Mouse (Mus musculus): ENCODE measurements around the gene Epdr1.
"Not testable (repeated sequence)": the region's sequence is repeated elsewhere in the genome, so short reads cannot be mapped to it uniquely, and the experiment has no call there.

The Epdr1 gene

DNA sequence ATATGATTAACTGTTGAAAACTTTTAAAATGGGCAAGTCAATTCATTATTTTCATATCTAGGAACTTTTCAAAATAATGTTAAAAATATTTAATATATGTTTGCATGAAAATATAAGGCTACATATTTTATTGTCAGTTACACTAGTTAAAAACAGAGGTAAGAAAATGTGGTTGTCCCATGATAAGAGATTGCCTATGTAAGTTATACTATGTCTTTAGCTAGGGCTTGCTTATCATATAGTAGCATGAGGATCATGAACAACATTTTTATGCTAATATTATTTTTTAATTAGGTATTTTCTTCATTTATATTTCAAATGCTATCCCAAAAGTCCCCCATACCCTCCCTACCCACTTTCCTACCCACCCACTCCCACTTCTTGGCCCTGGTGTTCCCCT lies 14.8 kb downstream of the Epdr1 start:
- DNase-seq (ENCODE audit: low spot score in 2 of 2), result no peak

DNA sequence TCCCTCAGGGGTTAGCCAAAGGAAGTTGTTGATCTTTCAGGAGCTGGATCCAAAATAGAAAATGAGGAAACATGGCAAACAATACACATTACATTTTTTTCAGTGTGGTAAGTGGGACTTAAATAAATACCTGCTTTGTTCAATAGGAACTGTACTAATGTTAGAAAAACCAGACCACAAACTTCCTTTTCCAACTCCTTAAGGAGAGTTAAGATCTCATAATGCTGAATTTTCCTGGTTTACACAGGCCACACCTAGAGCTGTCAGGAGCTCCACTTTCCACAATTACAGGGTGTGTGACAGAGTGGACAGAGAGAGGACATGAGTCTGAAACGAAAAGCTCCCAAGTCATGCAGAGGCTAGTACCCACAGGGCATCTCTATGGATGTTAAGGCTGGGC lies 16.0 kb downstream of the Epdr1 start:
- DNase-seq (ENCODE audit: low spot score in 2 of 2), result no peak

- DNase-seq (ENCODE audit: low spot score in 2 of 2), result no peak
These were observed 17.2 kb downstream of the Epdr1 start for GRCm38 (mm10) chr13:19602531-19602930.

GRCm38 (mm10) chr13:19599242-19599641 lies 20.5 kb downstream of the Epdr1 start:
- DNase-seq (ENCODE audit: low spot score in 2 of 2), result no peak

GRCm38 (mm10) chr13:19595141-19595540 lies 24.6 kb downstream of the Epdr1 start:
- no peak for DNase-seq (ENCODE audit: low spot score in 2 of 2)

DNA sequence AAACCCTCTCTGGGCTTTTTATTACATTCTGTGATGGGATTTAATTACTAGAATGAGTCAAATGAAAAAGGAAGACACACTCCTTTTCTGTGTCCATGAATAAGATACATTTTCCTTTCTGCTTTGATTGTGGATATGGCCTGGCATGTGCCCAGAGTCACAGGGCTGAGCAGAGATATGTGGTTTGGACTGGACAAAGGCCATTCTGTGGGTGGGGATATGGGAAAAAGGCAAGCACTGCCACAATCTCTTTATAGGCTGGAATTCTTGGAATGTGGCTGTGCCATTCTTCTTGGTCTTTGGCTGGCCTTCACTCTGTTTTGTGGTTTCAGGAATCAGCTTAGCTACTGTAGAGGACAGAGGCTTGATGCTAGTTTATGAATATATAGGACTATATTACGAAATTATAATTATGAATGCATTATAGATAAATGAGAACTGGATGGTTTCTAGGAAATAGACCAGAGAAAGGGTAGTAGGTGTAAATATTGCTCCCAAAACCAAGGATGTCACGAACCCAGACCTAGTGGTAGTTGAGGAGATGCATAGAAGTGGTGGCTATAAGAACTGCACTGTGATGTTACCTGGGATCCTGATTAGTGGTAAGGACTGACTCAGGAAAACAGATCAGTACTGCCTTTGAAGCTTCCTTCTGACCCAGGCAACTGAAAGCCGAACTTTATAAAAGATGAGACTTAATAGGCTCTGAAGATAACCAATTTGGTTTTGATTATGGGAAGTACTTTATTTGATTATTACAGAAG lies 28.5 kb downstream of the Epdr1 start:
- no peak for DNase-seq (ENCODE audit: low spot score in 2 of 2)

GRCm38 (mm10) chr13:19575947-19576346 lies 43.8 kb downstream of the Epdr1 start:
- no peak for DNase-seq (ENCODE audit: low spot score in 2 of 2)

GRCm38 (mm10) chr13:19574723-19575122 lies 45.0 kb downstream of the Epdr1 start:
- DNase-seq (ENCODE audit: low spot score in 2 of 2), result not testable (repeated sequence)

- DNase-seq (ENCODE audit: low spot score in 2 of 2), result not testable (repeated sequence)
These were observed 49.6 kb downstream of the Epdr1 start for GRCm38 (mm10) chr13:19570166-19570565.

GRCm38 (mm10) chr13:19562510-19562909 lies 57.2 kb downstream of the Epdr1 start:
- DNase-seq (ENCODE audit: low spot score in 2 of 2), result no peak

DNA sequence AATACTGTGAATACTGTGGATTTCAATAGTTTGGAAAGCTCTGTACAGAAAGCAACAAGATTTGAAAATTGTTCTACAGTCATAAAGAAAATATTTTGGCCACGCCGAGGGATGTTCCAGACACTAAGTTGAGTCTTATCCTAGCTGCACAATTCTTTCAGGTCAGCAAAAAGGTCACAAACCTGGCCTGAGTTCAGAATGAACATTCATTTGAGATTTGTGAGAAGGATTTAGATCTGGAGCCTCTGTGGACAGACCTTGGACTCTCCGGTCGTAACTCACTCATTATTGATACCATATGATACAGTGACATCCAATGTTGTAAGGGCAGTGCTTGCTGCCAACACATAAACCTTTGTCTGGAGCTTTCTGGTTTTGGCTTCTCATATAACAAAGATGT lies 64.3 kb downstream of the Epdr1 start:
- DNase-seq (ENCODE audit: low spot score in 2 of 2), result no peak

All from spleen, postnatal 10 days (tissue).